Mouse (Mus musculus): Measurements from ENCODE around the gene Phlda2. TPM values are rescaled to one million over a fixed set of nuclear protein-coding genes. Genes with fewer than 3 reads are reported as not detected.
A peak's percentile ranks its signal among the peaks of the same experiment; 100 is the strongest.

Gene Phlda2
- polyA plus RNA-seq, 1 experiment from 2014 or later: 27.0 TPM

DNA sequence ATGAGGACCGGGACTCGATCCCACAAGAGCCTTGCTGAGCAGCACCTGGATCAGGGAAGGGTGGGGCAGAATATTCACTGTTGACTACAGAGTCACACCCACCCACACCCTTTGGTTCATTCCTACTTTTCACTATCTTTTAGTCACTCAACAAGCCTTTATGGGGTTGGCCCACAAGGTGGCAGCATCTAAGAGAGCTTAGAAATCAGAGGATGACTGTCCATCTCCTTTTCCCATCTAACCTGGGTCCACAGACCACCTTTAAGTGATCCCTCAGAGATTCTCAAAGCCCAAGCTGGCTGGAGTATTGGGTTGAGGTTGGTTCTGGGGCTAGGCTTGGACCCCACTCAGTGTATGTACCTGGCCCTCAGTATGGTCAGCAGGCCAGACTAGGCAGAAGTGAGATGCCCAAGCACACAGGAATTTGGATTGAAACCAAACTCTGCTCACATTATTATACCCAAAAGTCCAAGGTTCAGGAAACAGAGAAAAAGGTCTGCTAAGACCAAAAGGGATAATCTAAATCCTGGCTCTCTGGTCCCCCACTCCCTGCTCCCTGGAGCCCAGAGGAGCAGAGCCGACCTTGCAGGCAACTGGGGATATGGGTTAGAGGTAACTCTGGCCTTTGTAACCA is 26.1 kb downstream of the Phlda2 start:
- H3K9me3 ChIP-seq (replicated peaks): no peaks in the 10 kb centered on the region
- no peak for ATAC-seq (ENCODE audit: insufficient read depth)
- H3K4me2 ChIP-seq: no peak overlapping the region
- H3K9ac ChIP-seq: no peak overlapping the region
- peaks cover 8% of the 10 kb centered on the region; the same call in 1 of the 2 replicates for H3K27me3 ChIP-seq
- H3K36me3 ChIP-seq (replicated peaks): no peaks in the 10 kb centered on the region
- no peak overlapping the region for H3K27ac ChIP-seq (replicated peaks)
- H3K4me3 ChIP-seq (replicated peaks): no peak overlapping the region
- peaks cover 17% of the 10 kb centered on the region for H3K4me1 ChIP-seq (replicated peaks)
- 61% methylated on average over 3 of the region's 3 CpGs for WGBS (ENCODE audit: insufficient replicate concordance)

DNA sequence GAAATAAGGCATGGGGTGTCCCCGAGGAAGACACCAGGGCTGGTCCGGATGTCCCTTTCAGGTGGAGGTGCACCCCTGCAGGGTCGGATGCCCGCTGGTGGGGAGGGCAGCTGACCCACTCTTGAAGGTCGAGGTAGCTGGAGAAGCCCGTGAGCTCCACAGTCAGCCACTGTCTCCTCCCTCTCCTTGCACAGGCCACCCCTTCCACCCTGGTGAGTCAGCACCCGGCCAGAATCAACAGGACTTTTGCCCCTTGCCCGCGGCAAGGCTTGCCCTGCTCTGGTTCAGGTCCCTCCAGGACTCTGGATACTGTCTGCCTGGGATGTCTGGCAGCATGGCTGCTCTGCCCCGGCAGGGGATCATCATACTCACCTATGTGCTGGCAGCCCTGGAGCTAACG is 27.1 kb downstream of the Phlda2 start:
- WGBS (ENCODE audit: insufficient replicate concordance): 38% methylated on average over 11 of the region's 11 CpGs
- no peaks in the 10 kb centered on the region for H3K36me3 ChIP-seq (replicated peaks)
- H3K4me2 ChIP-seq: peak overlapping the region; percentile 23
- H3K9ac ChIP-seq: no peak overlapping the region
- H3K9me3 ChIP-seq (replicated peaks): no peaks in the 10 kb centered on the region
- peaks cover 2% of the 10 kb centered on the region; the same call in 1 of the 2 replicates for H3K27me3 ChIP-seq
- peak; percentile 53 for ATAC-seq (ENCODE audit: insufficient read depth)
- peaks cover 17% of the 10 kb centered on the region for H3K4me1 ChIP-seq (replicated peaks)
- H3K27ac ChIP-seq (replicated peaks): no peak overlapping the region
- H3K4me3 ChIP-seq (replicated peaks): no peak overlapping the region

GRCm38 (mm10) chr7:143474811-143475210 is 28.1 kb downstream of the Phlda2 start:
- no peak overlapping the region for H3K9ac ChIP-seq
- H3K4me3 ChIP-seq (replicated peaks): no peak overlapping the region
- H3K27ac ChIP-seq (replicated peaks): no peak overlapping the region
- H3K27me3 ChIP-seq: no peaks in the 10 kb centered on the region; the same call in 1 of the 2 replicates
- peak; percentile 32; the same call in 1 of the 2 replicates for ATAC-seq (ENCODE audit: insufficient read depth)
- 32% methylated on average over 10 of the region's 10 CpGs for WGBS (ENCODE audit: insufficient replicate concordance)
- H3K4me2 ChIP-seq: peak overlapping the region; percentile 44; the same call in 1 of the 2 replicates
- H3K9me3 ChIP-seq (replicated peaks): no peaks in the 10 kb centered on the region
- no peaks in the 10 kb centered on the region for H3K36me3 ChIP-seq (replicated peaks)
- peaks cover 17% of the 10 kb centered on the region for H3K4me1 ChIP-seq (replicated peaks)

GRCm38 (mm10) chr7:143473347-143474101 is 29.4 kb downstream of the Phlda2 start, which contains the start of gene Slc22a18:
Gene Slc22a18 (plus strand): TSS chr7:143473736.
- Histone ChIP-seq H3K36me3 (replicated peaks) (no peaks in the 10 kb centered on the region), H3K27me3 (no peaks in the 10 kb centered on the region; the same call in 1 of the 2 replicates), H3K9ac (no peak within 1 kb of the TSS), H3K27ac (replicated peaks) (no peak within 1 kb of the TSS), H3K4me3 (replicated peaks) (peak within 1 kb of the TSS; percentile 17), H3K4me2 (peak within 1 kb of the TSS; percentile 44), H3K9me3 (replicated peaks) (no peaks in the 10 kb centered on the region), H3K4me1 (replicated peaks) (peaks cover 17% of the 10 kb centered on the region)
- 16% methylated on average over 4 of the region's 4 CpGs for WGBS (ENCODE audit: insufficient replicate concordance)
- ATAC-seq (ENCODE audit: insufficient read depth): no peak

GRCm38 (mm10) chr7:143469946-143470345 is 33.0 kb downstream of the Phlda2 start:
- H3K27ac ChIP-seq (replicated peaks): no peak overlapping the region
- H3K9ac ChIP-seq: no peak overlapping the region
- ATAC-seq (ENCODE audit: insufficient read depth): no peak
- peaks cover 16% of the 10 kb centered on the region for H3K4me1 ChIP-seq (replicated peaks)
- peaks cover 23% of the 10 kb centered on the region for H3K27me3 ChIP-seq
- H3K36me3 ChIP-seq (replicated peaks): no peaks in the 10 kb centered on the region
- no peaks in the 10 kb centered on the region for H3K9me3 ChIP-seq (replicated peaks)
- no peak overlapping the region for H3K4me2 ChIP-seq
- H3K4me3 ChIP-seq (replicated peaks): no peak overlapping the region
- 11% methylated on average over 8 of the region's 8 CpGs for WGBS (ENCODE audit: insufficient replicate concordance)

DNA sequence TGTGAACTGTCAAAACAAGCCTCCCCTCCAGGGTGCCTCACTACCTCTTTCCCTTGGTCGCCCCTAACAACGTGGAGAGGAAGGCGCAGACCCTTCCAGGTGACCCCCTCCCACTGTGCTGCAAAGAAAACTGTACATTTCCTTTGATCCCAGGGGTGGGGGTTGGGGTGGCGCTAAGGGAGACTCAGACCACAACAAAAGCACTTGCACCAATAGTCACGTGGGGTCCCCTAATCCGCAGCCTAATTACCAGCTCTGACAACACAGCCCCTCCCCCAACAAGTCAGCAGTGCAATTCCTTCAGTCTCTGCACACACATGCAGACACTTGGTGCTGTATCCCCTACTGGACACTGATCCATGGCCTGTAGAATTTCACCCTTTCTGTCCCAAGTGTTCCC is 35.2 kb downstream of the Phlda2 start:
- 27% methylated on average over 6 of the region's 6 CpGs for WGBS (ENCODE audit: insufficient replicate concordance)
- Histone ChIP-seq H3K4me3 (replicated peaks) (no peak overlapping the region), H3K9me3 (replicated peaks) (no peaks in the 10 kb centered on the region), H3K27me3 (peaks cover 41% of the 10 kb centered on the region), H3K9ac (no peak overlapping the region), H3K36me3 (replicated peaks) (no peaks in the 10 kb centered on the region), H3K27ac (replicated peaks) (no peak overlapping the region), H3K4me2 (no peak overlapping the region), H3K4me1 (replicated peaks) (peaks cover 25% of the 10 kb centered on the region)
- ATAC-seq (ENCODE audit: insufficient read depth): no peak

DNA sequence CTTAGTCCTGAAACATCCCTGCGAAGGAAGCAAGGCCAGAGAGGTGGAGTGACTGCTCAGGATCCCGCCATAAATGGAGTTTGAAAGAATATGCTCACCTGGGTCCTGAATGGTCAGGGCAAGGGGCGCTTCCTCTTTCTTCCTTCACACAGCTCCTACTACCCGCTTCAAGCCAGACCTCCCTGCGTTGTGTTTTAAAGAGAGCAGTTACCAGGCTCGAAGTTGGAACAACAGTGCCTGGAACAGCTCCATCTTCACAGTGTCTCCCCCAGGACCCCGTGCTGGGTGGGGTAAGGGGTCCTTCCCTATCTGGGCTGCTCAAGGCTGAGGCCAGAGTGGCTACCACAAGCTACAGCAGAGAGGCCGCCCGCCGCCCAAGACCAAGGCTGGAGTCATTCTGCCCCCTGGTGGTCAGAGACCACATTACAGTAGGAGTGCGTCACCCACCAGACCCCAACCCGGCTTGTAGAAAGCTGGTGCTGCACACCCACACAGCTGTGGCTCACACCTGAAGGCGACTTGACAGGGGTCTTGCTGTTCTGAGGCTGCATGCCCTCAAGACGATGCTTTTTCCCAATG is 36.8 kb downstream of the Phlda2 start:
- H3K9ac ChIP-seq: no peak overlapping the region
- H3K36me3 ChIP-seq (replicated peaks): no peaks in the 10 kb centered on the region
- no peak for ATAC-seq (ENCODE audit: insufficient read depth)
- no peak overlapping the region for H3K27ac ChIP-seq (replicated peaks)
- no peak overlapping the region for H3K4me3 ChIP-seq (replicated peaks)
- no peak overlapping the region for H3K4me2 ChIP-seq
- peaks cover 55% of the 10 kb centered on the region for H3K27me3 ChIP-seq
- H3K9me3 ChIP-seq (replicated peaks): 0 out of 2 replicates have a peak, but pooled peaks cover 3% of the 10 kb centered on the region
- WGBS (ENCODE audit: insufficient replicate concordance): 19% methylated on average over 14 of the region's 14 CpGs
- H3K4me1 ChIP-seq (replicated peaks): peaks cover 34% of the 10 kb centered on the region

DNA sequence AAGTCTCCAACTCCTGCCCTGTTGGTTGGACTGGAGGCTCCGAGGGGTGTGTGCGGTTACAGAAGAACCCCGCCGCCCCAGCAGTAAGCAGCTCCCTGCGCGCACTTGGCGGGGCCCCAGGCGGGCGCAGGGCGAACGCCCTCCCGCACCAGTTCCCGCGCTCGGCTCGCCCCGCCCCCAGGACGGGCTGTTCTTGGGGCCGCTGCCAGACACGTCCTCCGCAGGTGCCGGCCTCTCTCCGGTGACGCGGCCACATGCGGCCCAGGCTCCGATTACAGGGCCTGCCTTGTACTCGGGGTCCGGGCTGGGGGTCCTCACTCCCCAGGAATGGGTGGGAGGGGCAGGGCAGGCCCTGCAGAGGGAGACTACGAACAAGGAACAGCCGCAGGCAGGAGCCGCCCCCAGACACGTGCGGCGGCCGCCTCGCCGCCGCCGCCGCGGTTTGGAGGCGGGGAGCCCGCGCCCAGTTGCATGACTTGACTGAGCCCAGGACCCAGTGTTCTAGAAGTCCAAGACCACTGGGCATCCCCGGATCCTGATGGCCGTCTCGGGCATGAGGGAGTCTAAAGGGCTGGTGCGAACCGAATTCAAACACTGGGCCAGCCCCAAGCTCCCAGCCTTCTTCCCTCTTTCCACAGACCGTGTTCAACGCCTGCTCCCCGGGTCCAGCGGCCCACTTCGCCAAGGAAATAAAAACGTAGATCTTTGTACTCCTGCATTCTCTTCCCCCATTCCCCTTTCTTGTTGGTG is 38.0 kb downstream of the Phlda2 start:
- peak; percentile 26; the same call in 1 of the 2 replicates for ATAC-seq (ENCODE audit: insufficient read depth)
- H3K4me3 ChIP-seq (replicated peaks): peak overlapping the region; percentile 44
- H3K36me3 ChIP-seq (replicated peaks): no peaks in the 10 kb centered on the region
- peaks cover 67% of the 10 kb centered on the region for H3K27me3 ChIP-seq
- 21% methylated on average over 56 of the region's 56 CpGs for WGBS (ENCODE audit: insufficient replicate concordance)
- peaks cover 44% of the 10 kb centered on the region for H3K4me1 ChIP-seq (replicated peaks)
- no peak overlapping the region; the same call in 1 of the 2 replicates for H3K27ac ChIP-seq (replicated peaks)
- H3K9me3 ChIP-seq (replicated peaks): peaks cover 14% of the 10 kb centered on the region; the same call in 1 of the 2 replicates
- peak overlapping the region; percentile 71 for H3K4me2 ChIP-seq
- H3K9ac ChIP-seq: peak overlapping the region; percentile 25; the same call in 1 of the 2 replicates

- no peak overlapping the region for H3K4me3 ChIP-seq (replicated peaks)
- H3K9ac ChIP-seq: peak overlapping the region; percentile 25; the same call in 1 of the 2 replicates
- H3K4me1 ChIP-seq (replicated peaks): peaks cover 48% of the 10 kb centered on the region
- ATAC-seq (ENCODE audit: insufficient read depth): no peak
- H3K4me2 ChIP-seq: no peak overlapping the region
- 22% methylated on average over 11 of the region's 11 CpGs for WGBS (ENCODE audit: insufficient replicate concordance)
- peaks cover 17% of the 10 kb centered on the region; the same call in 1 of the 2 replicates for H3K9me3 ChIP-seq (replicated peaks)
- peaks cover 78% of the 10 kb centered on the region for H3K27me3 ChIP-seq
- H3K36me3 ChIP-seq (replicated peaks): no peaks in the 10 kb centered on the region
- no peak overlapping the region; the same call in 1 of the 2 replicates for H3K27ac ChIP-seq (replicated peaks)
These were observed 39.0 kb downstream of the Phlda2 start for GRCm38 (mm10) chr7:143463865-143464415.

- H3K4me3 ChIP-seq (replicated peaks): no peak overlapping the region
- H3K27ac ChIP-seq (replicated peaks): no peak overlapping the region
- peaks cover 48% of the 10 kb centered on the region for H3K4me1 ChIP-seq (replicated peaks)
- peaks cover 92% of the 10 kb centered on the region for H3K27me3 ChIP-seq
- peaks cover 17% of the 10 kb centered on the region; the same call in 1 of the 2 replicates for H3K9me3 ChIP-seq (replicated peaks)
- H3K9ac ChIP-seq: no peak overlapping the region
- ATAC-seq (ENCODE audit: insufficient read depth): no peak
- no peak overlapping the region for H3K4me2 ChIP-seq
- WGBS (ENCODE audit: insufficient replicate concordance): 64% methylated on average over 5 of the region's 5 CpGs
- H3K36me3 ChIP-seq (replicated peaks): no peaks in the 10 kb centered on the region
These were observed 40.4 kb downstream of the Phlda2 start for GRCm38 (mm10) chr7:143462516-143462915.
